Mouse (Mus musculus) kidney, postnatal 10 days (tissue): ENCODE measurements around the gene Stk10.

ENCODE experiments used
- DNase-seq: peaks from one replicate; pipeline ENCODE4 v3.0.0; 2021; ENCODE audit warnings: mixed read lengths

Gene Stk10

DNA sequence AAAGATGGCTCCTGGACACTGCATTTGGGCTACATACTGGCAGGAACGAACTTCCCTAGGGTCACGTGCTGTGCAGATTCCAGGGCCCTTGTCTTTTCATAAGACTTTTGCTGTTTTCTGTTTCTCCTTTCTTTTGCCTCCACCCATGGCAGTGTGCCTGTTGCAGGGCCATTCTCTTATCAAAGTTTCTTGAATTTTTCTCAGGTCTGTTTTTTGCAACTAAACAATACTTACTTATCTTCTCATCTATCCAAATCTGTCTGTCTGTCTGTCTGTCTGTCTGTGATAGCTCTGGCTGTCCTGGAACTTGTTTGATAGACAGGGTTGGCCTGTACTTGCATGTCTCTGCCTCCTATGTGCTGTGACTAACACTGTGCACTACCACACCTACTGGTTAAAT is 101.7 kb downstream of the Stk10 start:
- DNase-seq: no peak

DNA sequence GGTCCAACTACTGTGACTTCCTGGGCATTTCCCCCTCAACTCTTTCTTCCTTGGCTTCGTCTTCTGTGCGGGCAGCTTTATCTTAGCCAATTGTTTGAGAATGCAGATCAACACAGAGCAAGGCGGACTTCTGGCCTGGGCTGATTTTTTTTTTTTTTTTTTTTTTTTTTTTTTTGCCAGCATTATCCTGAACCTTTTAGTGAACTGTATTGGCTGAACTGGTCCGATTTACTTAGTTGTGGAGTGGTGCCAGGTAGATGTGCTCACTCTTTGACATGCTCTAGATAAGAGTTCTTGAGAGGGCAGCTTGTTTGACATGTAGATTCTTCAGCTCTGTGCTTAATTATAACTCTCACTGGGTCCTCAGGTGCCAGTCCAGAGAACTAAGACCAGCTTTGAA is 103.2 kb downstream of the Stk10 start:
- no peak for DNase-seq

DNA sequence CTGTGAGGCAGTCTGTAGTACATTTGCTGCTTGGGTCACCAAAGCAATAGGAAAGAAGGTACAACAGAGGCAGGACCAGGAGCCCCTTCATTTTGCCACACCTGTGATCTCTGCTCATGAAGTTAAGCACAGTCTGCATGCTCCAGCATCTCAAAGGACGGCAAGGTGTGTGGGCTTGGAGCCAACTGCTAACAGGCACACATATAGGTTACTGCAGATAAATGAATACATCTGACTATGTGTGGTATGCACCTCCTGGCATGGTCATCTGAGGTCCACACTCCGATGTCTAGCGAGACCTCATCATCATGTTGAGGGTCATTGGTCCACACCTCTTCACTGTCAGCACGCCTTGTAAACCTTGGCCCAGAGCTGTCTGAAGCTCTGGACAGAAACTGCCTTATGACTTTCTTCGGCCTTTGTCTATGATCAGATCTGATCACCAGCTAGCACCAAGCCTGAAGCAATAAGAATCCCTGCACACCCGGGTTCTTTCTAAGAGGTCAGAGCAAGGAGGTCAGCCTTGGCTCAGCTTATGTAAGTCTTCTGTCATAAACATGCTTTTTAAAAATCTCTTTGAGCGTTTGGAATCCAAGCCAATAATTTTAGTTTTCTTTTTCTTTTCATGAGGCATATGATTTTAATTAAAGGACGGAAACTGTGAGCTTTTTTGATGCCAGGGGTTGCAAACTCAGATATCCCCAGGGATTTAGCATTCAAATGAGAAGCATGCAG is 105.6 kb downstream of the Stk10 start:
- no peak for DNase-seq

DNA sequence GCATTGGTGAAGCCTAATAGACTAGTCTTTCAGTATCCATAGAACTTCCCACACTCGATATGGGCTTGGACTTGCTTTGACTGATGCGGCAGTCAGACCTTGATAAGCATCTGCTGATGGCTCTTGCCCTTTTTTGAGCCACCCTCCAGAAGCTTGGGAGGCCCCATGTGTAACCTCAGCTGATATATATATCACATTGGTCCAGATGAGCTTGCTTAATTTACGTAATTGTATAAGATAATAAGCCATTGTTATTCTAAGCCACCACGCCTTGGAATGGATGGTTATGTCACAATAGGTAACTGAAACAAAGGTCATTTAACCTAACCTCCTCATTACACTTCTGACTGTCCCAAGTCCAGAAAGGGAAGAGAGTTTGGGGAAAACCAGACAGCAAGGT is 107.5 kb downstream of the Stk10 start:
- DNase-seq: no peak

DNA sequence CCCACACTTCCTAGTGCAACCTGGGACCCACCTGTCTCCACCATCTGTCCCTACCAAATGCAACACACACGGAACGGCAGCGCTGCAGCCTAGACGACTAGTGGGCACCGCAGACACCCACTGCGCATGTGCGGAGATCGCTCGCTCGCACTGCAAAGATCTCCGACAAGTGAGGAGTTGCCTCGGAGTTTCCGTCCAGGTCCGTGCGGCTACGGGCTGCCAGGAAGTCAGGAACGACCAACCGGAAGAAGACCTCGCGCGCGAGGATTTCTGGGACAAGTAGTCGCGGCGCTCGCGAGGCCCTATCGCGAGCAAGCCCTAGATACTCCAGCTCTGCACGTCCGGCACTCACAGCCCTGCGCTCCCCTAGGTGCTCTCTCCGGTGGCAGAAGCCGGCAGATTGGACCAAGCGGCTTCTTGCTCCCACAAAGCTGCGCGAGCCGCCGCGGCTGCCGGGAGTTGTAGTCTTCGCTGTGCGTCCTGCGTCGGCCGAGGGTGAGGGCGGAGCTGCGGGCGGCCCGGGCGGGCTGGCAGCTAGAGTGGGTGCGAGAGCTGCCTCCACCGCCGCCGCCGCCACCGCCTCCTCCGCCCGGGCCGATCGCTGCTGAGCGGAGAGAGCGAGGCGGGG is 109.3 kb downstream of the Stk10 start, which contains the start of gene Fbxw11:
Gene Fbxw11 (plus strand): TSS at position 476 of the 628 bp plus-strand sequence.
- DNase-seq: peak; percentile 96

DNA sequence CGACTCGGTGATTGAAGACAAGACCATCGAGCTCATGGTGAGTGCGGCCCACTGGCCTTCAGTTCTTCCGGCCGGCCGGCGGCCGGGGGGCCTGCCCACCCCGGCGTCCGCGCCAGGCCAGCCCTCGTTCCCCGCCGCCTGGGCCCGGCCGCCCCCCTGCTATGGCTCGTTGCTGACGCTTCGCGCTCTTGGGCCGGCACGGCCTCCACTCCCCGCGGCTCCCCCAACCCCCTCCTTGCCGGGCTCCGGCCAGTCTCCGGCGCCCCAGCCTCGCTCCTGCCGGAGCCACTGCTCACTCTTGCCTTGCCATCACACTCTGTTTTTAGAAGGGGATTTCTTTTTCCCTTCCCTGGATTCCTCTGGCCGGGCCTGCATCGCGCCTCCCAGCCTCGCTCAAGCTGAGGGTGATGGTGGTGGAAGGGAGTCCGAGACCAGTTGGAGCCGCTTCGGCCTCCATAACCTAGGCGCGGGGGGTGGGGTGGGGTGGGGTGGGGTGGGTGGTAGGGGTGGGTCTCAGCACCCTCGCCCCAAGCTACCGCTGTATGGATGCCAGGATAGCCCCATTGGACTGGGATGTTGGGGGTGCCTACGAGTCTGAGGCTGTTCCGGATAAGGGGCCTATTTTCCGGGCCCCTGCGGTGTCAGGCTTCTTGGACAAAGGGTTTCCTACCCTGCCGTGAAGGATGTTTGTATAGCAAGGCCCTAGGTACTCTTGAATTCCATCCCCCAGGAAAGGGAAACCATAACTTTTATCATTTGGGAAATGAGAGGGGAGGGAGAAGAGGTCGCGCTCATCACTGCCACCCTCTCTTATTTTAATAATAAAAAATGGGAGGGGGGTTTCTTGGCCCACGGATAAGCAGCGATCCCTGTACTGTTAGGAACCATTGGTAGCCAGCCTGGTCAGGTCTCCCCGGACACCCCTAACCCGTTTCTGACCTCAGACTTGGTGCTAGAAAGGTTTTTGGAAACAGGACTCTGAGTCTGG is 110.1 kb downstream of the Stk10 start:
- DNase-seq: no peak

DNA sequence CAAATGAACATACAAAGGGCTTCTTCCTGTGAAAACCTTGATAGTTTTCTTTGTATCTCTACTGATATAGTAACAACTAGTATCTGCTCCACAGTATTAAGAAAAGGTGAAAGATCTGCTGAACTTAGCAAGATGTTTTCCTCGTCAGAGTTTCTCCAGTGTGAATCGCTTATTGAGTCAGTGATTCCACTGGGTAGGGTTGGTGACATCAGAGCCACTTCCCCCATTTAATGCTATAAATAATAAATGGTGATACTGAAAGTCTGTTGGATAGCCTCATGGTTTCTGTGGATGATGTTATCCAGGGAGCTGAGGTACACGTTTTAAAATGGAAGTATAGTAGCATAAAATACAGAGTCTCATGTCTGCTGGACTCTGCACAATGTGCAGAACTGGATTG is 110.9 kb downstream of the Stk10 start:
- no peak for DNase-seq

DNA sequence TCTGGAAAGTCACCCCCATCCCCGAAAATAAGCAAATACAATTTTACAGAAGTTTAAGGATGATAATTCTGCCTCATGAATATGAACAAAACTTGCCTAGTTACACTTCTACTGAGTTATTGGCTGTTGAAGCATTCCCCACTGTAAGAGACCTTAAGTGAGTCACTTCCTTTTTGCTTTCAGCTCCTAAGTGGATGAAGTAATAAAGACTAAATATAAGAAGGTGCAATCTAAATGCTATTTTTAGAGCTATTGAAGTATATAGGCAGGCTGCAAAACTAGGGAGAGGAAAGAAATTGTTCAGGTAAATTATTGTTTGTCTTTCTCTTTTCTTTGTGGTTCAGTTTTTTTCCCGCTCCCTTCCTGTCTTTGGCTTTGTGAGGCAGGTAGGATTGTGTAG is 114.2 kb downstream of the Stk10 start:
- DNase-seq: no peak

DNA sequence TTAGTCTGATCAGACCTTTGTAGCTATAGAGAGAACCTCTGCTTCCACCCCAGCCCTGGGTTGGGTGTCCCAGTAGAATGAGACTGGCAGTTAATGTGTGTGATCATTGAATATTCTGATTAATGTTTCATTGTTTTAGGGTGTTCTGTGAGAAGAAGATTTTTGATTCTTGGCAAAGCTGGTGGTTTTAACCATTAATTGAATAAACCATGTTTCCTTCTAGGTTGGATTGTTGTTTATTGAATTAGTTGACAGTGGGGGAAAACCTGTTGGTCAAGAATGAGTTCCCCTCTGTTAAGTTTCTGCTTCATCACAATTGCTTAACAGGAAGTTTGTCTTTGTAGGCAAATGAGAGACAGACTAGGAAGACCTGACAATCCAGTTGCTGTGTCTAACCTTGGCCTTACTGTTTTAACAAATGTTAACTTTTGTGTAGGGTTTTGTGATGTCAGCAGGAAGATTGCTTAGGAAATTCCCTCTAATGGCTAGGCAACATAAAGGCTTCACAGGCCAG is 117.2 kb downstream of the Stk10 start:
- DNase-seq: no peak

DNA sequence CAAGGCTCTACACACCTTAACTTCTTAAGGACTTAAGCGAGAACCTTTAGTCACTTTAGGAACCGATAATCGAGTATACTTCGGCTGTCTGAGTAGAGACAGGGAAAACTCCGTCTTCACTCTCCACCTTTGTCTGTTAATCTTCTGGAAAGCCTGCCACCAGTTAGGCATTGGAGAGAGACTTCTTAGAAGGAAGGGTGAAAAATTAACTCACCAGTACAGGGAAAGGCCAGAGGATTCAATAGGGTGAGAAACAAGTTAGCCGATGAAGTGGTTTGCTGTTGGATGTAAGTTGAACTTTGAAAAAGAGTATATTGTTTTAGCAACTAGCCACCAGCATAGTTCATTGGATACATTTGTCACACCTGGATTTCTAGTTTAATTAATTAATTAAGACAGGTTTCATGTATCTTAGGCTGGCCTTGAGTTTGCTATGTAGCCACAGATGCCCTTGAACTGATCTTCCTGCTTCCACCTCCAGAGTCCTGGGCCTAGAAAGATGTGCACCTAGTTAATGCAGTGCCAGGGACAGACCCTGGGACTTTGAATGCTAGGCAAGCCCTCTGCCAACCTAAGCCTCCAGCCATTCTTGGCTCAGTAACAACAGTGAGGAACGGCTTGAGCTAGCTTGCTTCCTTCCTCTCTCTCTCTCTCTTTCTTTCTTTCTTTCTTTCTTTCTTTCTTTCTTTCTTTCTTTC is 117.9 kb downstream of the Stk10 start:
- DNase-seq: no peak

DNA sequence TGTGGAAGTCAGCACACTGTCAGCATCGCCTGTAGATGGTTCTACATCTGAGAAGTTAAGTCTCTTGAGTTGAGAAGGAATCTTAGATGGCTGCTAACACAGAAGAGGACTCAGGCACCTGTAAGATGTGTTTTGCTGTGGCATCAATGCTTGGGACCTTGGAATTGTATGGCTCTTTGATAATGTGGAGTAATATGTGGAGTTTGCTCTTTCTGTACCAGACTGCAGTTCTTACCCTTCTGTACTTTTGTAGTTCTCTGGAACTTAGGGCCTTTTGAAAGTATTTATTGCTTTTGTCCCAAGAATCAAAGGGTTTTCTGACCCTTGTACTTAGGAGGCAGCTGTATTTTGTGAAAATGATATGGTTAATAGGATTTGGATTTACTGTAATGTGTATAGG is 118.6 kb downstream of the Stk10 start:
- DNase-seq: no peak

DNA sequence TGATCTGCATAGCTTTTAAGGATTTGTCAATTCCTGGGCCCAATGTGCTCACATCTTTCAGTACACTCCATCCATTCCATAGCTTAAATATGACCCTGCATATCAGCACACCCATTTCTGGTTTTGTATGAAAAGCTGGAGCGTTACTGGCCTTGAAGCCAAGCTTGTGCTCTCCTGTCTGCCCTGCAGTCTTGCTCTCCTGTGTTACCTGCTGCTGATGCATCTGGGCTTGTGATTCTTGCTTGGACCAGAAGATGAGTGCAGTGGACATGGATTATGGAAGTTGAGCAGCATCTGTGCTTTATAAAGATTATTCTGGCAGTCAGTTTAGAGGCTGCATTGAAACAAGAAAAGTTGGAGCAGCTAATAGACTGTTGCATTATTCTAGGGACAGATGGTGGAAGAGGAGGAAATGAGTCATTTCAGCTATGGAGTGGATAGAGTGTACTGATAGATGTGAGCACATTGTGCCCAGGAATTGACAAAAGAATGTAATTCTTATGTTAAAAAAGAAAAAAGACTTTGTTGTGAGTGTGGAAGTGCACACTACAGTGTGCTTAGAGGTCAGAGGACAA is 129.1 kb downstream of the Stk10 start:
- DNase-seq: no peak

DNA sequence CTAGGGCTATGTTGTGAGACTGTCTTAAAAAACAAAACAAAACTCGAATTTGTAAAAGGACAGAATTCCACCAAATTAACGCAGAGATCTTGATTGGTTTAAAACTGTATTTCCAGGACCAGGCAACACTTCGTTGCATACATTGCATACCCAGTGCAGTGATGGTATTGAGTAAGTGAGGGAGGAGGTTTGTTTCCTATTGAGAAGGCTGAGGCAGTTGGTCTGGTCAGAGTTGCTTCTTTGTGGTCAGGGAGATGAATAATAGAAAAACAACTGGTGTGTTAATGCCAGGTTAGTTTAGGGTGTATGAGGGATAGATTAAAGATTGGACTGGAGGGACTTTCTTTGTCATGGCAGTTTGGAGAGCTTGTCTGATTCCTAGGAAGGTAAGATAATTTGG is 132.5 kb downstream of the Stk10 start:
- DNase-seq: no peak

DNA sequence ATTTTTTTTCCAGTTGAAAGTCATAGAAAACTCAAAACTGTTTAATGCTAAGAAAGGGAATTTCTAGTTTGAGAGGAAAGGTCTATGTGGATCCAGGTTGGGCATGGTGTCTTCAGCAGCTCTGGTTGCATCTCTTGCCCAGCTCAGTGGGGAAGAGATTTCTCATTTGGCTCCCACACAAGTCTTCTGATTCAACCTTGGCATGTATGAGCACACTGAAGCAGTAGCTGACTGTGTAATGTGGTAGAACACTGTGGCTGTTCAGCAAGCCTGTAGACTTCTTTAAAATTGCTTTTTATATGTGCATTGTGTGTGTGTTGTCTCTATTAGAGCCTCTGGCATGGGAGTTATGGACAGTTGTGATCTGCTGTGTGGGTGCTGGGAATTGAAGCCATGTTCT is 133.9 kb downstream of the Stk10 start:
- DNase-seq: no peak

DNA sequence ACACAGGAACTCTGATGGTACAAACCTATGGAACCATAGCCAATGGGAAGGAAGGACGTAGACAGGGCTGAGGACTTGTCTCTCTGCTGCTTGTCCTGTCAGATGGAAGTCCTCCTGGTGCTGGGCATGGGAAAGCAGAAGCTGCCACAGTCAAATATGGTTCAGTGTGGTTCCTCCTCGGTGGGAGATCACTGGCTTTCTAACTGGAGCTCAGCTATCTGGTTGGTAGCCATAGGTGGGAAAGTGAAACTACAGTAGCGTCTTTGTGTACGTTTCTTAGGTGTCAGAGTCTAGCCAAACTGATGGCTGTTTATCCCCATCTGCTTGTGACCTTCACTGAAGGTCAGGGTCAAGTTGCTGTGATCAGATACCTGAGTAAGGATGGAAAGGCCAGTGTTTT is 138.4 kb downstream of the Stk10 start:
- DNase-seq: no peak
